Mouse (Mus musculus) megakaryocyte, adult 5-6 weeks (primary cell): Measurements from ENCODE around the gene Sirt3. TPM values are rescaled to one million over a fixed set of nuclear protein-coding genes. Genes with fewer than 3 reads are reported as not detected.

Experiments used
- ATAC-seq: 2 replicates; pipeline ENCODE4 v1.8.0; 2016; ENCODE audit warnings: mild to moderate bottlenecking, inconsistent platforms; ENCODE audit not compliant: poor library complexity, severe bottlenecking
- total RNA-seq, 2 experiments: library from RNA; stranded (forward) in 1 of 2; stranded (reverse) in 1 of 2; fragments of 153-499, 151-499 nt in 1 of 2; fragments of 221-1000, 200-1000 nt in 1 of 2; gene quantifications; 2 replicates each; pipeline versions ENCODE4 v1.2.3 to v1.2.4; 2015 to 2017

Gene Sirt3
- total RNA-seq, 2 experiments from 2014 or later, result 6.7 to 7.9 TPM

DNA sequence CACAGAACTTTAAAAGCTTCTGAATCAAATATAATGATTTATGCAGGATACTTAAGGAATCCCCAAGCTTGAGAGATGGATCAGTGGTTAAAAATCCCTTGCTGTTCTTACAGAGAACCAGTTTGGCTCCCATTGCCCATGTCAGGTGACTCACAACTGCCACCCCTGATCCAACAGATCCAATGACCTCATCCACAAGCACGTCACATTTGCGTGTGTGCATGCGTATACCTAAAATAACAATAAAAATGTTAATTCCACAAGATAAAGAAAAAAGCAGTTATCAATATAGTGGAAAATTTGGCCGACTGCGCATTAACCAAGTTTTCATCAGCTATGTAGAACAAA lies 60.8 kb downstream of the Sirt3 start:
- no peak for ATAC-seq

DNA sequence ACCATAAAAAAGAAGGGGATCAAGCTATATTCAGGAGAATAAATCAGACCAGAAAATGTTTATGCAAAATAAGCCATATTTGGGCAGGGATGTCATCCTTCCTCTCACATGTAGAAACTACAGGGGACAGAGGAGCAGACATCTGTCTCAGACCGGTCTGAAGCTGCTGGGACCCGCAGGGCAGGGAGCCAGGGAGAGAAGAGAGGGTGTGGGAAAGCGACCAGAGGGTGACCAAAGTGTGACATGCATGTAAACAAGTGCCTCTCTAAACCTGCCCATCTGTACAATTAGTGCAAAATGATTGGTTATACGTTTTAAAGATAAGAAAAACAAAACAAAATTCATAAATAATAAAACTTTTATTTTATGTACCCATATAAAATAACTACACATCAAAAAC lies 61.9 kb downstream of the Sirt3 start:
- no peak for ATAC-seq

Other genes with a start within 250 kb of the Sirt3 start
- gene Olfr53, start 235.9 kb downstream of the Sirt3 start, total RNA-seq (2015), result not detected in 2 replicates
- not detected in 2 replicates for gene Olfr53, start 235.9 kb downstream of the Sirt3 start, total RNA-seq (2017)
- gene Olfr539, start 222.4 kb downstream of the Sirt3 start, total RNA-seq (2015), result not detected in 2 replicates
- not detected in 2 replicates for gene Olfr539, start 222.4 kb downstream of the Sirt3 start, total RNA-seq (2017)
- not detected in 2 replicates for gene Olfr45, start 200.4 kb downstream of the Sirt3 start, total RNA-seq (2015)
- not detected in 2 replicates for gene Olfr45, start 200.4 kb downstream of the Sirt3 start, total RNA-seq (2017)
- gene Olfr541, start 185.0 kb downstream of the Sirt3 start, total RNA-seq (2015), result not detected in 2 replicates
- not detected in 2 replicates for gene Olfr541, start 185.0 kb downstream of the Sirt3 start, total RNA-seq (2017)
- gene Cyp2e1, start 118.6 kb downstream of the Sirt3 start, total RNA-seq (2015), result not detected in 2 replicates
- not detected in 2 replicates for gene Cyp2e1, start 118.6 kb downstream of the Sirt3 start, total RNA-seq (2017)
- 0.21 and 0.69 TPM in 2 replicates for gene Syce1, start 94.5 kb downstream of the Sirt3 start, total RNA-seq (2015)
- 0.15 and 0.73 TPM in 2 replicates for gene Syce1, start 94.5 kb downstream of the Sirt3 start, total RNA-seq (2017)
- gene Zfp941, start 60.1 kb downstream of the Sirt3 start, total RNA-seq (2015), result 0.16 TPM in 1 of 2 replicates, not detected in the other
- gene Zfp941, start 60.1 kb downstream of the Sirt3 start, total RNA-seq (2017), result 0.22 and 0.33 TPM in 2 replicates
- gene Urah, start 47.3 kb downstream of the Sirt3 start, total RNA-seq (2015), result not detected in 2 replicates
- gene Urah, start 47.3 kb downstream of the Sirt3 start, total RNA-seq (2017), result not detected in 2 replicates
- not detected in 2 replicates for gene Scgb1c1, start 36.8 kb downstream of the Sirt3 start, total RNA-seq (2015)
- gene Scgb1c1, start 36.8 kb downstream of the Sirt3 start, total RNA-seq (2017), result not detected in 2 replicates
- gene Odf3, start 34.5 kb downstream of the Sirt3 start, total RNA-seq (2015), result not detected in 2 replicates
- not detected in 2 replicates for gene Odf3, start 34.5 kb downstream of the Sirt3 start, total RNA-seq (2017)
- not detected in 2 replicates for gene Gm45785, start 26.0 kb downstream of the Sirt3 start, total RNA-seq (2015)
- not detected in 2 replicates for gene Gm45785, start 26.0 kb downstream of the Sirt3 start, total RNA-seq (2017)
- gene Ric8a, start 25.4 kb downstream of the Sirt3 start, total RNA-seq (2015), result 41.7 and 44.7 TPM in 2 replicates
- gene Ric8a, start 25.4 kb downstream of the Sirt3 start, total RNA-seq (2017), result 29.7 and 30.4 TPM in 2 replicates
- 12.9 and 13.2 TPM in 2 replicates for gene Bet1l, start 24.7 kb downstream of the Sirt3 start, total RNA-seq (2015)
- gene Bet1l, start 24.7 kb downstream of the Sirt3 start, total RNA-seq (2017), result 15.5 and 37.7 TPM in 2 replicates
- 87.5 and 89.5 TPM in 2 replicates for gene Psmd13, start 341 bp downstream of the Sirt3 start, total RNA-seq (2015)
- gene Psmd13, start 341 bp downstream of the Sirt3 start, total RNA-seq (2017), result 165 and 167 TPM in 2 replicates
- gene Cox8b, start 18.1 kb upstream of the Sirt3 start, total RNA-seq (2015), result not detected in 2 replicates
- gene Cox8b, start 18.1 kb upstream of the Sirt3 start, total RNA-seq (2017), result not detected in 2 replicates
- gene Nlrp6, start 38.6 kb upstream of the Sirt3 start, total RNA-seq (2015), result not detected in 2 replicates
- gene Nlrp6, start 38.6 kb upstream of the Sirt3 start, total RNA-seq (2017), result not detected in 2 replicates
- gene Pgghg, start 59.1 kb upstream of the Sirt3 start, total RNA-seq (2015), result 8.7 and 9.3 TPM in 2 replicates
- gene Pgghg, start 59.1 kb upstream of the Sirt3 start, total RNA-seq (2017), result 7.8 and 10.2 TPM in 2 replicates
- gene Ifitm5, start 68.0 kb upstream of the Sirt3 start, total RNA-seq (2015), result 0.78 and 2.3 TPM in 2 replicates
- gene Ifitm5, start 68.0 kb upstream of the Sirt3 start, total RNA-seq (2017), result 1.3 TPM in 1 of 2 replicates, not detected in the other
- gene Gm45717, start 73.6 kb upstream of the Sirt3 start, total RNA-seq (2015), result not detected in 2 replicates
- 0.88 TPM in 1 of 2 replicates, not detected in the other for gene Gm45717, start 73.6 kb upstream of the Sirt3 start, total RNA-seq (2017)
- 773 and 813 TPM in 2 replicates for gene Ifitm2, start 73.7 kb upstream of the Sirt3 start, total RNA-seq (2015)
- gene Ifitm2, start 73.7 kb upstream of the Sirt3 start, total RNA-seq (2017), result 401 and 447 TPM in 2 replicates
- 110 and 111 TPM in 2 replicates for gene Ifitm1, start 84.9 kb upstream of the Sirt3 start, total RNA-seq (2015)
- 48.4 and 56.3 TPM in 2 replicates for gene Ifitm1, start 84.9 kb upstream of the Sirt3 start, total RNA-seq (2017)
- gene Ifitm3, start 128.5 kb upstream of the Sirt3 start, total RNA-seq (2015), result 2,002 and 2,201 TPM in 2 replicates
- 715 and 839 TPM in 2 replicates for gene Ifitm3, start 128.5 kb upstream of the Sirt3 start, total RNA-seq (2017)
- 1,773 and 2,031 TPM in 2 replicates for gene Ifitm6, start 135.6 kb upstream of the Sirt3 start, total RNA-seq (2015)
- 1,518 and 1,657 TPM in 2 replicates for gene Ifitm6, start 135.6 kb upstream of the Sirt3 start, total RNA-seq (2017)
- gene Gm17387, start 146.8 kb upstream of the Sirt3 start, total RNA-seq (2015), result not detected in 2 replicates
- gene Gm17387, start 146.8 kb upstream of the Sirt3 start, total RNA-seq (2017), result not detected in 2 replicates
- 1.5 and 3.0 TPM in 2 replicates for gene B4galnt4, start 178.8 kb upstream of the Sirt3 start, total RNA-seq (2015)
- gene B4galnt4, start 178.8 kb upstream of the Sirt3 start, total RNA-seq (2017), result 1.7 and 2.5 TPM in 2 replicates
- gene Pkp3, start 195.9 kb upstream of the Sirt3 start, total RNA-seq (2015), result 6.7 and 9.7 TPM in 2 replicates
- 3.8 and 6.1 TPM in 2 replicates for gene Pkp3, start 195.9 kb upstream of the Sirt3 start, total RNA-seq (2017)
- gene Sigirr, start 218.3 kb upstream of the Sirt3 start, total RNA-seq (2015), result 7.5 and 9.3 TPM in 2 replicates
- 7.7 and 8.2 TPM in 2 replicates for gene Sigirr, start 218.3 kb upstream of the Sirt3 start, total RNA-seq (2017)
- not detected in 2 replicates for gene Ano9, start 235.5 kb upstream of the Sirt3 start, total RNA-seq (2015)
- not detected in 2 replicates for gene Ano9, start 235.5 kb upstream of the Sirt3 start, total RNA-seq (2017)
- 7.1 and 10.2 TPM in 2 replicates for gene Ptdss2, start 240.1 kb upstream of the Sirt3 start, total RNA-seq (2015)
- gene Ptdss2, start 240.1 kb upstream of the Sirt3 start, total RNA-seq (2017), result 1.9 and 2.6 TPM in 2 replicates